Mouse (Mus musculus): Measurements from ENCODE around the gene AI464131. TPM values are rescaled to one million over a fixed set of nuclear protein-coding genes. Genes with fewer than 3 reads are reported as not detected.

Gene AI464131
- total and polyA plus RNA-seq, 3 experiments = 1.2 to 2.2 TPM; not detected in 1

DNA sequence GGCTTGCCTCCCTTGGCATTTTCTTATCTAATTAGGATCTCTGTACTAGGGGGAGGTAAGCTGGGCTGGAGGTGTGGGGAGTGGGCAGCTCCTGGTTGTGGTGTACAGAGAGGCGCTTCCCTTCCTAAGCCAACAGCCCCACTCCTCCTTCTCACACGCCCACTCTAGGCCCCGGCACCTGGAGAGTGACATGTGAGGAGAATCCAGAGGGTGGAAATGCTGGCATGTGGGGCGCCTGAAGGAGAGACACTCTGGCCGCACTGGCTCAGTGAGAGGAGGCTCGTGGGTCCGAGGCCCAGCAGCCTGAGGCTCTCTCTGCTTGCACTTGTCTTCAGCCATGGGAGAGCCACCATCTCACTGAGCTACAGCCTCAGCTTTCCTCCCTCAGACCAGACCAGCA lies 15.5 kb upstream of the AI464131 start:
- TF ChIP-seq E2F4 (IDR thresholded peaks at IDR 0.05; ENCODE audit: borderline replicate concordance, low read depth, low read length) = no peak
- no peak for TF ChIP-seq MYB (IDR thresholded peaks at IDR 0.05; ENCODE audit: low read depth, low read length)
- no peak for TF ChIP-seq TBP (IDR thresholded peaks at IDR 0.05; ENCODE audit: low read depth, low read length)
- TF ChIP-seq ZKSCAN1 (IDR thresholded peaks at IDR 0.05; ENCODE audit: low read depth, low read length) = no peak
- TF ChIP-seq KAT2A (conservative IDR thresholded peaks at IDR 0.05; ENCODE audit: low read depth, low read length) = no peak
- no peak for TF ChIP-seq BHLHE40 (IDR thresholded peaks at IDR 0.05; ENCODE audit: borderline replicate concordance, low read depth, low read length)
- no peak for TF ChIP-seq USF2 (IDR thresholded peaks at IDR 0.05; ENCODE audit: borderline replicate concordance in 1 of 2, insufficient read depth in 1 of 2, low read depth in 1 of 2, low read length in 2 of 2)
- TF ChIP-seq RCOR1 (IDR thresholded peaks at IDR 0.05; ENCODE audit: low read depth, low read length) = no peak
- H3K27ac ChIP-seq (ENCODE audit: control insufficient read depth, low read depth, low read length) = no peak overlapping the region
- peaks cover 0 to 3% of the 10 kb centered on the region in 2 experiments; a peak in 1 of 4 replicates for H3K27me3 ChIP-seq (ENCODE audit: control insufficient read depth in 1 of 2, insufficient read depth in 2 of 2, low read length in 2 of 2)
- DNase-seq (ENCODE audit: low read depth, low spot score) = no peak
- H3K36me3 ChIP-seq (ENCODE audit: control insufficient read depth in 1 of 2, insufficient read depth in 2 of 2, low read length in 2 of 2) = no peaks in the 10 kb centered on the region
- H3K4me3 ChIP-seq (ENCODE audit: control insufficient read depth in 1 of 2, insufficient read depth in 1 of 2, low read depth in 2 of 2, low read length in 2 of 2) = no peak overlapping the region
- H3K4me1 ChIP-seq (ENCODE audit: control insufficient read depth in 1 of 2, insufficient read depth in 2 of 2, low read length in 2 of 2) = no peaks in the 10 kb centered on the region
- no peak overlapping the region for H3K9ac ChIP-seq (ENCODE audit: control insufficient read depth, low read depth, low read length, poor library complexity, severe bottlenecking)
- no peaks in the 10 kb centered on the region for H3K79me2 ChIP-seq (ENCODE audit: control insufficient read depth, insufficient read depth, low read length, poor library complexity)
- H3K9me3 ChIP-seq (replicated peaks; ENCODE audit: insufficient read depth, low read length) = no peaks in the 10 kb centered on the region

DNA sequence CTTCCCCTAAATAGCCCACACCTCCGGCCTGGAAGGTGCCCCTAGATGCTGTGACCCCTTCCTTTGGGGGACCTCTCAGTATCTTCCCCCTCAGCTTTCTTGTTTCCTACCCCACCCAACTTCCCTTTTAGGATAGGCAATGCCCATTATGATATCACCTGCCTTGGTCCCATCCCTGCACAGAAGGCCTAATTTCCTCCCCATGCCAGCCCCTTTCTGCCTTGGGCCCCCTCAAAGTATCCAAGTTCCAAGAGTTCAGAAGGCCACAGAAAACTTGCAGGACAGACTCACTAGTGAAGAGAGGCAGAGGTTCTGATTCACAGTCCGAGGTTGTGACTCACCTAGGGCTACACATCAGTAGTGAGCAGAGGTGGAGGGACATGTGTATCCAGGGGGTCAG lies 14.4 kb upstream of the AI464131 start, which contains the start of gene 1110017D15Rik:
1110017D15Rik (minus strand) TSS at position 101 of the 400 bp plus-strand sequence.
- no peak for DNase-seq (ENCODE audit: low read depth, low spot score)
- no peaks in the 10 kb centered on the region for H3K4me1 ChIP-seq (ENCODE audit: control insufficient read depth in 1 of 2, insufficient read depth in 2 of 2, low read length in 2 of 2)
- H3K9ac ChIP-seq (ENCODE audit: control insufficient read depth, low read depth, low read length, poor library complexity, severe bottlenecking) = no peak within 1 kb of the TSS
- no peak for TF ChIP-seq HCFC1 (IDR thresholded peaks at IDR 0.05; ENCODE audit: low read depth, low read length)
- TF ChIP-seq ZMIZ1 (IDR thresholded peaks at IDR 0.05; ENCODE audit: low read depth, low read length) = no peak
- no peak for TF ChIP-seq MXI1 (IDR thresholded peaks at IDR 0.05; ENCODE audit: low read depth, low read length)
- TF ChIP-seq MYB (IDR thresholded peaks at IDR 0.05; ENCODE audit: low read depth, low read length) = no peak
- no peak for TF ChIP-seq CHD2 (IDR thresholded peaks at IDR 0.05; ENCODE audit: low read length)
- H3K79me2 ChIP-seq (ENCODE audit: control insufficient read depth, insufficient read depth, low read length, poor library complexity) = no peaks in the 10 kb centered on the region
- H3K4me3 ChIP-seq (ENCODE audit: control insufficient read depth in 1 of 2, insufficient read depth in 1 of 2, low read depth in 2 of 2, low read length in 2 of 2) = no peak within 1 kb of the TSS
- no peak within 1 kb of the TSS for H3K27ac ChIP-seq (ENCODE audit: control insufficient read depth, low read depth, low read length)
- H3K9me3 ChIP-seq (replicated peaks; ENCODE audit: insufficient read depth, low read length) = no peaks in the 10 kb centered on the region
- H3K36me3 ChIP-seq (ENCODE audit: control insufficient read depth in 1 of 2, insufficient read depth in 2 of 2, low read length in 2 of 2) = no peaks in the 10 kb centered on the region
- peaks cover 0 to 5% of the 10 kb centered on the region in 2 experiments; a peak in 2 of 4 replicates for H3K27me3 ChIP-seq (ENCODE audit: control insufficient read depth in 1 of 2, insufficient read depth in 2 of 2, low read length in 2 of 2)

DNA sequence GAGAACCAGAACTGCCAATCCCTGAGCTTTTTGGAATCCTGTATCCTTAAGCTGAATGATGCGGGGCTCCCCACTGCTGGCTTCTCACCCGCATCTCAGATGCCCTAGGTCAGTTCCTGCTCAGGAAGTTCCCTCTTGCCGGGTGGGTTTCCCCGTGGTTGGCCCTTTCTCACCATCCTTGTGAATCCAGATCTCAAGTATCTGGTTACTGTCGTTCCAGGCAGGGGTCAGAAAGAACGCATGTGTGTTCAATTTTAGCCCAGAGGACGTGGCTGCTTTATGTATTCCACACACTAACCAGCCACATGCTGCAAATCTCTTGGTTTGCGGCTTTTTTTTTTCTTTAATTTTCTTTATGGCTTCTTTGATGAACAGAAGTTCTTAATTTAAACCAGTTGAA lies 10.8 kb upstream of the AI464131 start:
- Histone ChIP-seq H3K4me1 (ENCODE audit: control insufficient read depth in 1 of 2, insufficient read depth in 2 of 2, low read length in 2 of 2) (no peaks in the 10 kb centered on the region), H3K4me3 (ENCODE audit: control insufficient read depth in 1 of 2, insufficient read depth in 1 of 2, low read depth in 2 of 2, low read length in 2 of 2) (no peak overlapping the region), H3K27me3 (ENCODE audit: control insufficient read depth in 1 of 2, insufficient read depth in 2 of 2, low read length in 2 of 2) (peaks cover 3 to 8% of the 10 kb centered on the region in 2 experiments; a peak in 3 of 4 replicates), H3K9ac (ENCODE audit: control insufficient read depth, low read depth, low read length, poor library complexity, severe bottlenecking) (no peak overlapping the region), H3K9me3 (replicated peaks; ENCODE audit: insufficient read depth, low read length) (no peaks in the 10 kb centered on the region), H3K36me3 (ENCODE audit: control insufficient read depth in 1 of 2, insufficient read depth in 2 of 2, low read length in 2 of 2) (no peaks in the 10 kb centered on the region), H3K27ac (ENCODE audit: control insufficient read depth, low read depth, low read length) (no peak overlapping the region), H3K79me2 (ENCODE audit: control insufficient read depth, insufficient read depth, low read length, poor library complexity) (no peaks in the 10 kb centered on the region)
- DNase-seq (ENCODE audit: low read depth, low spot score) = no peak
- no peak for TF ChIP-seq USF2 (IDR thresholded peaks at IDR 0.05; ENCODE audit: borderline replicate concordance in 1 of 2, insufficient read depth in 1 of 2, low read depth in 1 of 2, low read length in 2 of 2)
- no peak for TF ChIP-seq RCOR1 (IDR thresholded peaks at IDR 0.05; ENCODE audit: low read depth, low read length)
- no peak for TF ChIP-seq BHLHE40 (IDR thresholded peaks at IDR 0.05; ENCODE audit: borderline replicate concordance, low read depth, low read length)
- TF ChIP-seq MYC (IDR thresholded peaks at IDR 0.05; ENCODE audit: low read depth, low read length) = no peak
- TF ChIP-seq CTCF (IDR thresholded peaks at IDR 0.05 in 2 of 3, conservative IDR thresholded peaks at IDR 0.05 in 1 of 3; ENCODE audit: control insufficient read depth in 1 of 3, insufficient read depth in 1 of 3, low read depth in 2 of 3, low read length in 3 of 3, poor library complexity in 1 of 3, severe bottlenecking in 1 of 3) = no peak
- no peak for TF ChIP-seq TAL1 (IDR thresholded peaks at IDR 0.05; ENCODE audit: low read length)
- no peak for TF ChIP-seq SIN3A (IDR thresholded peaks at IDR 0.05; ENCODE audit: low read length)
- TF ChIP-seq CHD2 (IDR thresholded peaks at IDR 0.05; ENCODE audit: low read length) = no peak
- TF ChIP-seq GATA1 (IDR thresholded peaks at IDR 0.05; ENCODE audit: low read depth, low read length) = no peak
- no peak for TF ChIP-seq MAFK (IDR thresholded peaks at IDR 0.05; ENCODE audit: borderline replicate concordance, low read depth, low read length)
- TF ChIP-seq ZKSCAN1 (IDR thresholded peaks at IDR 0.05; ENCODE audit: low read depth, low read length) = no peak
- no peak for TF ChIP-seq TCF12 (IDR thresholded peaks at IDR 0.05; ENCODE audit: low read depth, low read length)
- no peak for TF ChIP-seq MAX (IDR thresholded peaks at IDR 0.05; ENCODE audit: low read length)
- TF ChIP-seq TBP (IDR thresholded peaks at IDR 0.05; ENCODE audit: low read depth, low read length) = no peak
- TF ChIP-seq POLR2A (IDR thresholded peaks at IDR 0.05; ENCODE audit: control insufficient read depth in 1 of 2, insufficient read depth in 1 of 2, low read depth in 1 of 2, low read length in 2 of 2, poor library complexity in 1 of 2) = no peak
- TF ChIP-seq POLR2AphosphoS5 (IDR thresholded peaks at IDR 0.05; ENCODE audit: borderline replicate concordance, low read depth, low read length) = no peak
- TF ChIP-seq MXI1 (IDR thresholded peaks at IDR 0.05; ENCODE audit: low read depth, low read length) = no peak
- TF ChIP-seq NELFE (IDR thresholded peaks at IDR 0.05; ENCODE audit: low read depth, low read length) = no peak
